Mouse (Mus musculus): ENCODE data around the gene Cmtr1.
A peak's percentile ranks its signal among the peaks of the same experiment; 100 is the strongest.
"Not testable (repeated sequence)": the region's sequence is repeated elsewhere in the genome, so short reads cannot be mapped to it uniquely, and the experiment has no call there.

The Cmtr1 gene

DNA sequence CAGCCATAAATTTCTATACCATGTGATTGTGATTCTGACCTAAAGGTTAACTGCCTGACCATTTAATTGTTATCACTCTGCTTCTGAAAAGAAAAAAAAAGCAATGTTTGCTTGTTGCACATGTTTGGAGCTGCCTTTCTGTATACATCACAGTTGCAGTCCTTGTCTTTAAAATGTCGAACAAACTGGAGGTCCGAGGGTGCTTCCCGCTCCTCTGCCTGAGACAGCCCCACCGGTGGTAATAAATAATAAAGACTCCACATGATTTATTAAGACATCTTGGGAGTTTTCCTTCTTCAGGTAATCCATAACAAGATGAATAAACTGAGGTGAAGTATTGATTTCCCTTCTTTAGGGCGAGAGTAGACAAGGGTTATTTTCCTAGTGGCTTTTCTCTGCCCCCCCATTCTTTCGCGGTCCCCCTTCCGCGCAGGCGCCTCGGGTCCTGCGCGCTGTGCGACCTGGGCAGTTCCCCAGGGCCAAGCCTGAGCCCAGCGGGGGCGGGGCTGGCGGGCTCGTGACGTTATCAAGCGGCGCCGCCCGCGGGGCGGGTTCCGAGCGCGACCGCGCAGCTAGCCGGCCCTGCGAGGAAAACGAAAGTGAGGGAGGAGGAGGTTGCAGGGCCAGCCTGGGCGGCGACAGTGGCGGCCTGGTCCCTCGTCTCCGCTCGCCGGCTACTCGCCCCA, at the start of gene Cmtr1:
Cmtr1 (plus strand) TSS at position 520 of the 686 bp plus-strand sequence.
- peak; percentile 86 for DNase-seq (ENCODE audit: low read depth, low spot score)

DNA sequence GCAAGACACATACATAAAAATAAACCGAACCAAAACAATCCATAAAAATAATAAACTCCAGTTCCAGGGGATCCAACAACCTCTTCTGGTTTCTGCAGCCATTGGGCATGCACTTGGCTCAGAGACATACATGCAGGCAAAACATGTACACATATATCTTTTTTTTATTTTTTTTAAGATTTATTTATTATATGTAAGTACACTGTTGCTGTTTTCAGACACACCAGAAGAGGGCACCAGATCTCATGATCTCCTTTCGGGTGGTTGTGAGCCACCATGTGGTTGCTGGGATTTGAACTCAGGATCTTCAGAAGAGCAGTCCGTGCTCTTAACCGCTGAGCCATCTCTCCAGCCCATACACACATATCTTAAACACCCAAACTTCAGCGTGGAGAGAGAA, 46.9 kb upstream of the Cmtr1 start:
- DNase-seq (ENCODE audit: low read depth, low spot score): not testable (repeated sequence)

DNA sequence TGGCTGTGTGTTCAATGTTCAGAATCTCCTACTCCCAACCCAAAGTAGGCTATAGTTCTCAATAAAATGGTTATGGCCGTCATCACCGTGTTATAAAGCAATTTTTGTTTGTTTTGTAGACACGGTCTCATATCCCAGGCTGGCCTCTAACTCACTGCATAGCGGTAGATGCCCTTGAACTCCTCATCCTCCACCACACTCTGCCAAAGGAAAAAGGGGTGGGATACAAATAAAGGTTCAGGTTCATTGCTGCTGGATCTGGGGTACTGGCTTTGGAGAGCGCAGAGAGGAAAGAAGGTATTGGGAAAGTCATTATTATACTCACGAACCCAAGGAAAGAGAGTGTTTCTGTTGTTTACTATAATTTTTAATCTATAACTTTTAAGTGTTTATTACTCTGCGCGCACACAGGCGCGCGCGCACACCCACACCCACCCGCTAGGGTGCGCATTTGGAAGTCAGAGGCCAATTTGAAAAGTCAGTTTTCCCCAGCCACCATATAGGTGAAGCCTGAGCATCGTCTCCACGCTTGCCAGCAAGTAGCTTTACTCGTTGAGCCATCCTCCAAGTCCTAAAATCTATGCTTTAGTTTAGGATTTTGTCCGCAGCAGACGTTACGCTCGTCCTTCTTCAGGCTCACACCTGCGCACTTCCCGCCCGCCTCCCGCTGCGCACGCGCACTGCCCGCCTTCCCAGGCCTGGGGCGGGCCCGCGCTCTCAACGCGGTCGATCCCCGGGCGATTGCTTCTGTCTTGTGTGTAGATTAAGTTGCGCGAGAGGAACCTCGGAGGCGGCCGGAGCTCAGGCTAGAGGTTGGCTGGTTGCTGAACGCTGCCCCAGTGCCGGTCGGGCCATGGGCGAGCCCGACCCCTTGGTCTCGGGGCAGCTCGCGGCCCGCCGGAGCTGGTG, 46.0 kb upstream of the Cmtr1 start, which contains the start of the genes Rnf8 and Gm28043:
Rnf8 (plus strand) TSS at position 676 of the 909 bp plus-strand sequence.
Gm28043 (plus strand) TSS at position 762 of the 909 bp plus-strand sequence.
- peak; percentile 87 for DNase-seq (ENCODE audit: low read depth, low spot score)

DNA sequence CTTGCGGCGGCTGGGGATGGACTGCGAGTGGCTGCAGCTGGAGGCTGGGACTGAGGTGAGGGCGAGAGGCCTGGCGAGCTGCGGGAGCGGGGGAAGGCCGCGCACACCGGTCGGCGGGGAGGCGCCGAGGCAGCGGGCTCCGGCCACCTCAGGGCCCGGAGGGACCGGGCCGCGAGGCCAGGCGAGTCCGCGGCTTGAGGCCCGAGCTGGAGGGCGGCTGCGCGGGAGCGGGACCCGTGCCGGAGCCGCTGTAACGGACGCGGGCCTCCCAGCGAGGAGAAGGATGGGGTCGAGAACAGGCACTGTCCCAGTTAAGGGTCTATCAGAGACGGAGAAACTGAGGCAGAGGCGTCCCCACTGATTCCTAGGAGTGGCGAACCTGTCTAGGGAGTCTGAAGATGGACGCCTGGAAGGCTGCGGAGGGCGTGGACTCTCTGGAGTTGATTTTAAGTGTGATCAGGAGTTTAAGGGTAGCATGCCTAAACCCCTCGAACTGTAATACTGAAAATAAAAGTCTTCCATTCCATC, 45.3 kb upstream of the Cmtr1 start:
- no peak for DNase-seq (ENCODE audit: low read depth, low spot score)

DNA sequence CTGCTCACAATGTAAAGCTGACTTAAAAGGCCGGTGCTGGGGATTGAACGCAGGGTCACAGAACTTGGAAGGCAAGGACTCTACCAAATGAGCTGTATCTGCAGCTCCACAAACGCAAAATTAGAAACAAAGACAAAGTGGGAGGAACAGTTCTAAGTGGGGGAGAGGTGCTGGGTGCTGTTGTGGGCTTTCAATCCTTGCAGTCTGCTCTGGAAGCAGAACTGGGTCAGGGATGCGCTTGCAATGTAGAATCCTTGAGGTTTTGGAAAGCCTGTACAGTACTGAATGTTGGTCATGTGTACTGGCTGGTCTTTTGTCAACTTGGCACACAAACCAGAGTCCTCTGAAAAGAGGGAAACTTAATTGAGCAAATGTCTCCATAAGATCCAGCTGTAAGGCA, 44.8 kb upstream of the Cmtr1 start:
- peak; percentile 45 for DNase-seq (ENCODE audit: low read depth, low spot score)

DNA sequence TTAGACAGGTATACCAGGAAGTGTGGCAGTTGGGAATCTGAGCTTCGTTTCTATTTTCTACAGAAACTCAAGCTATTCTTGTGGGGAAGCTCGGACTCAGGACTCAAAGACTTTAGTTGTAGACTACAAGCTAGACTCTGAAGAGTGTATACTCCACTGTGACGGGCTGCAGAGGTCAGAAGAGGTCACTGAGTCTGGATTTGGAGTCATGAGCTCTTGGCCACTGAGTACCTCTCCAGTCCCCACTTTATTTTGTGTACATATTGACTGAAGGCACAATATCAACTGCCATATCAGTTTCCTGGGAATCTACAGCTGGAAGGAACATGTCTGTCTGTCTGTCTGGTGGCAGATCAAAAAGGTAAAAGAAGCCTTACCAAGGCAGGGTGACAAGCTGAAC, 41.2 kb upstream of the Cmtr1 start:
- DNase-seq (ENCODE audit: low read depth, low spot score): no peak

DNA sequence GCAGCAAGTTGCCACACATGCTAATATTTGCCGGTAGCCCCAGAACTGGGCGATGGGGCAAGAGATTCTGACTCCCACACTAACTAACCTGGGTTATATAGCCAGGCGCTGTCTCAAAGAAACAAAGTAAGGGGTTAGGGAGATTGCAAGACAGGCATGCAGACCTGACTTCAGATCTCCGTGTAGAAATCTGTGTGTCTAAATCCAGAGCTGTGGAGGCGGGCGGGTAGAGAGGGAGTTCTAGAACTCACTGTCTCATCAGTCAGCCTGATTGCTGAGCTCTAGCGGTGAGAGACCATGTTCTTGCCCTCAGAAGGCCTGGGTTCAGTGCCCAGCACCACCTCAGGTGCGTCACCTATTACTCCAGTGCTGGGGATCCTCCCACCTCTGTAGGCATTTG, 36.9 kb upstream of the Cmtr1 start:
- DNase-seq (ENCODE audit: low read depth, low spot score): no peak

DNA sequence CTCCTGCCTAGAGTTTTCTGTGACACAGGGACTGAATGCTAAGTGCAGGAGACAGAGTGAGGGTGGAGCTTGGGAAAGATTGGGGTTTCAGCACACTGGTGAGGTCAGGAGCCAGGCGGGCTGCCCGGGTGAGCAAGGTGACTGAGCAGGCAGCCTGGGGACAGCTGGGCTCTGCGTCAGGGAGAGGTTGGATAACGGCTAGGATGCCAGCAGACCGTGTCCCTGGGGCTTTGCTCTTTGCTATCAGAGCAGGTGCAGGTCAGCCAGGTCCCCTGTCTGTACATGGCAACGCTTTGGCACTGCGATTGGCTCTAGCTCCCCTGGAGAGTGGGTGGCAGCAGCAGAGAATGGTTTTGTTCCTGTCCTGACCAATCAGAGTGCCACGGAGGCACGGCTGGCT, 33.1 kb upstream of the Cmtr1 start:
- DNase-seq (ENCODE audit: low read depth, low spot score): no peak

DNA sequence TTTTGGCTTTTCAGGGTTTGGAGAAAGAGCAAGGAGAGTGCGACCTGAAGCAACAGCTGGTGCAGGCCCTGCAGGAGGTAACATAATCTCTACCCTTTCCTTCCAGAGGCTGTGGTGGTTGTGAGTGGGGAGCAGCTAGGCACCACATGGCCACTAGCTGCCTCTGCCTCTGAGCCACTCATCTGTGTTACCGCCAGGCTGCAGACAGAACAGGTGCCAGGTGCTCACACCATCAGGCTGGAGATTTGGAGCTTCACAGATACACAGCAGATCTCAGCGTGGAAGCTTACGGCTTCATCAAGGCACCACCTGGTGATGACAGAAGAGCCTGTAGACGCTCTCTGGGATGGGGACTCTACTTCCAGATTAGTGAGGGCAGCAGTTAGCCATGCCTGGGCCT, 31.4 kb upstream of the Cmtr1 start:
- DNase-seq (ENCODE audit: low read depth, low spot score): no peak

DNA sequence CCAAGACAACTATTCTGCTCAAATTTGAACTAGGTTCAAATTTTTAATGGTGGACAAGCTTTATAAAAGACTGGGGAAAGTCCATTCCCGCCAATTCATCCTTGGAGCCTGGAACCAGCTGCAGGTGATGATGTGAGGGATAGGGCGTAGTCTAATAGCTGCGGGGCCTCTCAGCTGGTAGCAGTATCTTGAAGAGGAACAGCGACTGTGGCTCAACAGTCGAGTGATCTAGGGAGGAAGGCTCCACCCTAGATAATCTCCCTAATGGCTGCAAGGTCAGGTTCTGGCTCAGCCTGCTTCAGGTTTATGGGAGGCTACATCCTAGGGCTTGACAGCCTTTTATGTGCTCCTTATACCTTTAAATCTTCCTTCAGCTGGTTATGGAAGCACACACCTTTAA, 30.8 kb upstream of the Cmtr1 start:
- DNase-seq (ENCODE audit: low read depth, low spot score): no peak

DNA sequence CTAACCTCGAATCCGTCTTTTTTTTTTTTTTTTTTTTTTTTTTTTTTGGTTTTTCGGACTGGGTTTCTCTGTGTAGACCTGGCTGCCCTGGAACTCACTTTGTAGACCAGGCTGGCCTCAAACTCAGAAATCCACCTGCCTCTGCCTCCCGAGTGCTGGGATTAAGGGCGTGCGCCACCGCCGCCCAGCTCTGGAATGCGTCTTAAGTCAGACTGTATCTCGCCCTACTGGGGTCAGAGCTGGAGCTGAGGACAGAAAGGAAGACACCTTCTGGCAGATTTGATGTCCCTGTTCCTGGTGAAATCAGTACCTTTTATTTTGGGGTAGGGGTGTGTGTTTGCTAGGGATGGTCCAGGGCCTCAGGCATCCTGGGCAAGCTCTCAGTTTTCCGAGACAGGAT, 28.1 kb upstream of the Cmtr1 start:
- no peak for DNase-seq (ENCODE audit: low read depth, low spot score)

DNA sequence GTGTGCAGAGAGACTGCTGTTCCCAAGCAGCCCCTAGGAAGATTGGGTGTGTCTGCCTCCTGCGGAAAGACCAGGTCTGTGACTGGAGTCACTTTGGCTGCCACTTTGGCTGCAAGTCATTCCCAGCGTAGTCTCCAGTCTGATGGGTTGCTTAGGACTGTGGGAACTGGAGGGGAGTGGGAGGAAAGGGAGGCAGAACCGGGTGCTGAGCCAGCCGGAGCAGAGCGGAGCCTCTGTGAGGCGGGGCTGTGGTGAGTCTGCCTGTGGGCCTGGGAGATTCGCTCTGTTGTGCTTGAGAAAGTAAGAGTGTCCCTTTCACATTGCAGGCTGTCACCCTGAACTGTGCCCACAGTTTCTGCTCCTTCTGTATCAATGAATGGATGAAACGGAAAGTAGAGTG, 24.9 kb upstream of the Cmtr1 start:
- no peak for DNase-seq (ENCODE audit: low read depth, low spot score)

DNA sequence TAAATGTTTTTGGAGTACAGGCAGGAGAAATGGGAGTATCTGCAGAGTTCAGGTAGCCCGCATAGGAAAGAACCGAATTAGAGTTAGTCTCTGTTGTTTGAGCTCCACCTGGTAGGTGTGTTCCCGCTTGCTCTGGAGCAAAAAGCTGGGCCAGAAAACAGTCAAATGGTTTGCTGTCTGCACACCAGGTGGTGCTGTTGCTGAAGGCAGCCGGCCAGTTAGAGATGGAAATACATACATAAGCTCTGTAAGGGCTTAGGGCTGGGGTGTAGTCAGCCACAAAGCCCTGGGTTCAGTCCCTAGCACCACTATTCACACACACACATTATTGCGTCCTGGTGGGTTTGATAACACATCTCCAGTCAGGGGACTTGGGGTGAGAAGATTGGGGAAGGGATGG, 24.3 kb upstream of the Cmtr1 start:
- no peak for DNase-seq (ENCODE audit: low read depth, low spot score)

DNA sequence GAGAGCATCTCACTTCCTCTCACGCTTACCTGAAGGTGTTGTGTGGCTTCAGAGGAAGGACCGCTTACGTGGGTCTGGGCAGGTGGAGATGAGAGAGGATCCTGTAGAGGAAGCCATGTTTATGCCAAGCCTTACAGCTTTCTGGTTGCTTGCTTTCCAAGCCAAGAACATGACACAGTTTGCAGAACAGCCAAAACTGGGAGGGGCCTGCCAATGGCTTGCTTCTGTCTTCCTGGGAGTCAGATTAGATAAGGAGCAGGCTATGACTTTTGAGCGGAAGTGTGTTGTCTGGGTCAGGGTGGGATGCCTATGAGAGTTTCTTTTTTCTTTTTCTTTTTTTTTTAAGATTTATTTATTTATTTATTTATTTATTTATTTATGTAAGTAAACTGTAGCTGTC, 23.0 kb upstream of the Cmtr1 start:
- no peak for DNase-seq (ENCODE audit: low read depth, low spot score)

DNA sequence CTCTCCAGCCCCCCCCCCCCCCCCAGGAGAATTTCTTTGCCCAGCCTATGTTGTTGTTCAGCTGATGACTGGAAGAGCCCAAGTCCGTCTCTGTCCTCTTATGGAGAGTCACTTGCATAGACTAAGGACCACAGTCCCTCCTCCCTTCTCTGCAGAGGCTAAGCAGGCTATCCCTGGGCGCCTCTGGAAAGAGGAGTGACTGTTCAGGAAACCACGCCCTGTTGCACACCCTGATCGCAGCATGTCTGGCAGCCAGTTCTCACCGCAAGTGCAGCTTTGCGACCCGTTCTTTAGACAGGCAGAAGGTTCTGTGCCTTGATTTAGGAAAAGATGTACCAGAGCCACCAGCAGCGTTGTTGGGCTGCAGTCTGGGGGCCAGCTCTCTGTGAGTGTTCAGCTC, 22.5 kb upstream of the Cmtr1 start:
- no peak for DNase-seq (ENCODE audit: low read depth, low spot score)

DNA sequence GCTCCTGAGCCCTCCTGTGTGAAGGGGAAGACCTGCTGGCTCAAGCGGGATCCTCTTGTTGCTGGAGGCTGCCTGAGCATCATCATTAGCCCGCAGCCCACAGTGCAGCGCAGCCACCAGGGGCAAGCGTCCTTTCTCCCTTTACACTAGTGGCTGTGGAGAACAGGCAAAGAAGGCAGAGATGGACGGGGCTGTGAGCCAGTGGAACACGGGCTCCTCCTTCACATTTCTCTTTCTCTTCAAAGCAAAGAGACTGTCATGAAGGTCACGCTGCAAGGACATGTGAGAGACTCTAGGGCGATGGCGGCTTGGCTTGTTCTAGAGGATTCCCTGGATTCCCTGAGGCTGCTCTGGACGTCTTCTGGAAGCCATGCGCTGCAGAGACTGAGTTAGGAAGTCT, 19.4 kb upstream of the Cmtr1 start:
- no peak for DNase-seq (ENCODE audit: low read depth, low spot score)

DNA sequence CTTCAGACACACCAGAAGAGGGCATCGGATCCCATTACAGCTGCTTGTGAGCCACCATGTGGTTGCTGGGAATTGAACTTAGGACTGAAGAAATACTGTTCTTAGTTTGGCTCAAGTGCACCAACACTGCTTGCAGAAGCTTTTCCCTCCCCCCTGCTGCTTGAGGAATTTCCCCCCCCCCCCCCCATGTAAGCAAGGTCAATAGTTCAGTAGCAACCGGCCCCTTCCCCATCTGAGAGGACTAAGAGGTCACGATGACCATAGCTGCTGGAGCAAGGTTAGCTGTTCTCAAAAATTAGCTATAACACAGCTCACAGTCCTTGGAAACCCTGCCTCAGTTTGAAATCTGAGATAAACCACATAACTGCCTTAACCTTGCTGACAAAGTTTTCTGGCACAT, 18.2 kb upstream of the Cmtr1 start:
- DNase-seq (ENCODE audit: low read depth, low spot score): no peak

DNA sequence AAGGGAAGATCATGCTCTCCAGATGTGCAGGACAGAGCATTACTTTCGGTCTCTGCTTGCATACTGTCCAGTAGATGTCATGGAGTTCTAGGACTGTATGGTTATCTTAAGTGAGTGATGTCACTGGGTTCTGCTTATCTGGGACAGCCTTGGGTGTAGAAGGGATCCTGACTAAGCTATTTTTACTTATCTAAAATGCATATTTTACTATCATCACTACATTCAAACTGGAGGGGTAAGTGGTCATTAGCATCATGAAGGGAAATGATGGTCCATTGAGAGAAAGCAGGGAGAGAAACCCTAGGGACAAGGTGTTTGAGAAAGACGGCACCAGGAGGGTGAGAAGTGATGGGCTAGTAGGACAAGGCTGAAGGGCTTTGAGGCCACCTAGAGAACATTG, 2.1 kb upstream of the Cmtr1 start:
- no peak for DNase-seq (ENCODE audit: low read depth, low spot score)

DNA sequence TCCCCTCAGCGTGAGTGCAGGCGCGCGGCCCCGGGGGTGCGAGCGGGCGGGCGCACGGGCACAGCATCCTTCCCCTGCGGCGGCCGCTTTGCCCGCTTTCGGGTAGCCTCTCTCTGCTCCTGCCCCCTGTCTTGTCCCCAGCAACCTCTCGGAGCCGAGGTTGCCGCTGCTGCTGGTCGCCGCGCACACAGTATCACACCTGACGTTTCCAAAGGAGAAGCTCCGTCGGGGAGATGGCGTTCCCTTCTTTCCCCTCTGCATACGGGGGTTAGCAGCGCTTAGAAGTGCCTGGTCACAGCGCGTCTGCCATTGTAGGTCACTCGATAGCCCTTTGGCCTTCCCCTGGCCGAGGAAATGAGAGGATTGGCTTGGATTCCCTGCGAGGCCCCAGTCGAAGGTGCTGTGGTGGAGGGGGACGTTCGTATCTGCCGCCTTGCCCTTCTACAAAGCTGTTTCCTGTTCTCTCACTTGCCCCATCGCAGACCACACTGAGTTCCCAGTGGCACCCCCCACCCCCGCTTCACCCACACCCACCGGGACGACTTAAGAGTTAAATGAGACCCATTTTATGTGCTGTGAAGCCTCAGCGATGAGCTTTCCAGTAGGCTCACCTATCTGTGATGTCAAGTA, 482 bp downstream of the Cmtr1 start:
- no peak for DNase-seq (ENCODE audit: low read depth, low spot score)

DNA sequence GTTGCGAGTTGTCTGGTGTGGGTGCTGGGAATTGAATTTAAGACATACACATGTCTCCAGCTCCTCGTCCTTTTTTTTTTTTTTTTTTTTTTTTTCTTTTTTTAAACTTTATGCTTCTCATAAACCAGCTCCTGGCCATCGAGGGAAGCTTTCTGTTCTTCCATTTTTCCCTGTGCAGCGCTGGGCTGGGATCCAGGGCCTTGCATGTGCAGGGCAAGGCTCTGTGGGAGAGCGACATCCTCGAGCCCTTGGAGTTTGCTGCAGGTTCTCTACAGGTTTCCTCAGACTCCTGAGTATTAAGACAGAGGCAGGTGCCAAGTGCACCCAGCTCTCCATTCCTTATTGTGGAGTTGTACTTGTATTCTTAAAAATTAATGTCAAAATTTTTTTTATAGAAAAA, 1.8 kb downstream of the Cmtr1 start:
- DNase-seq (ENCODE audit: low read depth, low spot score): no peak

DNA sequence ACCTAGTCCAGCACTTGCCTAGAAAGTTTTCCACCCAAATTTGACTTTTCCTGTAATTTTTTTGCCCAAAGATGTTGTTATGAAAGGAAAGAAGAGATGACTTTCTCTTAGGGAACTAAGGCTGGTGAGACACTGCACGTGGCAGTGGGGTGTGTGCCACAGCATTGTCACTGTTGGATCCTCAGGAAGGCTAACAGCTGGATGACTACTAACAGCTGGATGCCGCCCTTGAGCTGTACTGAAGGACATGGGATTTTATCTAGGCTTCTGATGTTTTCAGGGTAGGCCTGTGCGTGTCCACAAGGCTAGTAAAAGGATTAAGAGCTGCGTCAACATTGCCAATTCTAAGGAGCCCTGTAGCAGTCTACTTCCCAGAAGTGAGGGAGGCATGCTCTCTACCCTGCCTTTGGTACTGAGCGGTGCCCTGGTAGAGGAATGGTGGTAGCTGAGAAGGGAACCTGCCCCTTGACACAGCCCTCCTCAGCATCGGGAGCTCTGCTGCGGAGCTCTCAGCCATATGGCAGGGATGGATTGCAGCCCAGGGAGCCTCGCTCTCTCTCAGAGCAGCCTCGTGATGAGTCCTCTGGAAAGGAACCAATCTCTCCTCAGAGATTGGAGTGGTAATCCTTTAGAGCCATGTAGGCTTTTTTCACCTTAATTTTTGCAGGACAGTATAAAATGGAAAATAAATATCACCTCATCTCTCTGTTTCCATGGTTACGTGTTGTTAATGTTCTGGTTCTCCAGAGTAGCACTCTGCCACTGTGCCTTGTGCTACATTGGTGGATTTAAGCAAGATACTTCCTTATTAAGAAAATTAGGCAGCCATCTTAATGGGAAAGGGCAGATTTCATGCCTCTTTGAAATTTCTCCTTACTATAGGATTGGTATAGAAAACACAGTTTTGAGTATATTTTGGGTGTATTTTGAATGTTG, 7.9 kb downstream of the Cmtr1 start:
- peak; percentile 63 for DNase-seq (ENCODE audit: low read depth, low spot score)
